Mouse (Mus musculus) bone marrow, adult 2 months (tissue): ENCODE results near the gene Itpk1.

Source experiments
- CTCF ChIP-seq: fragments of 200-500 bp; IDR thresholded peaks from 2 replicates; pipeline ENCODE4 v1.5.1; 2011; ENCODE audit warnings: low read length, control low read depth; ENCODE audit not compliant: control insufficient read depth, insufficient read depth
- POLR2A ChIP-seq: fragments of 200-500 bp; IDR thresholded peaks from 2 replicates; pipeline ENCODE4 v1.6.1; 2011; ENCODE audit warnings: low read depth, mild to moderate bottlenecking, control low read depth, low read length, borderline replicate concordance; ENCODE audit not compliant: control insufficient read depth

DNA sequence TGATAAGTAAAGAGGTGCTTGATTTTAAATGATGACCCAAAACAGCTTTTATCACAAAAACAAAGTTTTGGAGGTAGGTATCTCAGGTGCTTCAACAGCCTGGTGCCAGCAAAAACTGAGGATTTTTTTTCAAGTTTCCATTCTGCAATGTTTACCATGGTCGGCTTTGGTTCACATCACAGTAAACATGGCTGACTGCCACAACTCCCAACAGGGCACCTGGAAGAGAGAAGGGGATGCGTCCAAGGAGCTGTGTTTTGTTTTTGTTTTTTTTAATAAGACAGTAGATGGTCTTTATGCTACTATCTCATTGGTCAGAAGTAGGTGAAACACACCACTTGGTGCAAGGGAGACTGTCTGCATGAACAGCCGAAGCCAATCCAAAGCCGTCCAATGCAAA, 54.1 kb downstream of the Itpk1 start:
- TF ChIP-seq POLR2A (no peak), CTCF (no peak)
